Comparison of ENCODE assay signal across 8 mouse cellular contexts in genomic region chr10:80324120-80325037, GRCm38 (mm10). TPM values are rescaled to one million over a fixed set of nuclear protein-coding genes. Genes with fewer than 3 reads are reported as not detected.
A peak's percentile ranks its signal among the peaks of the same experiment; 100 is the strongest.
DNase-seq lines count a peak whose midpoint lies in the region; ATAC-seq and TF ChIP-seq lines count a peak whose summit lies in the region.

No protein-coding gene starts in this region.

- TF ChIP-seq CTCF in cerebellum, adult 2 months (IDR thresholded peaks at IDR 0.05; ENCODE audit: borderline replicate concordance, insufficient read depth, low read depth, low read length) = no peak

- peak overlapping the region; percentile 97 for H3K4me2 ChIP-seq in limb, embryonic 13.5 days (replicated peaks)
- H3K4me2 ChIP-seq in stomach, embryonic 16.5 days (ENCODE audit: low read depth, low read length) = peak overlapping the region; percentile 96

- H3K4me1 ChIP-seq in cerebellum, adult 2 months (ENCODE audit: control insufficient read depth, insufficient read depth, low read length) = peaks cover 8% of the 10 kb centered on the region
- peaks cover 75% of the 10 kb centered on the region for H3K4me1 ChIP-seq in megakaryocyte, embryonic 14.5 days
- peaks cover 34% of the 10 kb centered on the region for H3K4me1 ChIP-seq in limb, embryonic 13.5 days
- H3K4me1 ChIP-seq in stomach, embryonic 16.5 days (ENCODE audit: control insufficient read depth, insufficient read depth, low read length) = peaks cover 14% of the 10 kb centered on the region; the same call in 1 of the 2 replicates

- no peak for DNase-seq in cerebellum, adult 2 months
- DNase-seq in cerebellum, adult 18-20 months = no peak
- no peak for DNase-seq in thymus, postnatal 4 days

- peaks cover 2% of the 10 kb centered on the region for H3K36me3 ChIP-seq in megakaryocyte, embryonic 14.5 days (replicated peaks; ENCODE audit: low read length)
- no peaks in the 10 kb centered on the region for H3K36me3 ChIP-seq in limb, embryonic 13.5 days
- H3K36me3 ChIP-seq in stomach, embryonic 16.5 days (ENCODE audit: control insufficient read depth, insufficient read depth, low read length) = no peaks in the 10 kb centered on the region

- H3K27ac ChIP-seq in cerebellum, adult 2 months (ENCODE audit: insufficient read depth, low read length) = no peak overlapping the region
- H3K27ac ChIP-seq in limb, embryonic 13.5 days = no peak overlapping the region
- no peak overlapping the region for H3K27ac ChIP-seq in stomach, embryonic 16.5 days (ENCODE audit: low read length)

- no peaks in the 10 kb centered on the region for H3K27me3 ChIP-seq in cerebellum, adult 2 months (ENCODE audit: control insufficient read depth, insufficient read depth, low read length)
- peaks cover 2% of the 10 kb centered on the region for H3K27me3 ChIP-seq in megakaryocyte, embryonic 14.5 days (replicated peaks)
- peaks cover 11% of the 10 kb centered on the region for H3K27me3 ChIP-seq in limb, embryonic 13.5 days
- no peaks in the 10 kb centered on the region; the same call in 1 of the 2 replicates for H3K27me3 ChIP-seq in stomach, embryonic 16.5 days (ENCODE audit: control insufficient read depth, insufficient read depth, low read length)

- WGBS in cerebellum, adult 2 months = 67% methylated on average over 17 of the region's 17 CpGs
- 79% methylated on average over 17 of the region's 17 CpGs for WGBS in limb, embryonic 13.5 days
- 78% methylated on average over 17 of the region's 17 CpGs for WGBS in stomach, embryonic 16.5 days

- H3K9me3 ChIP-seq in megakaryocyte, embryonic 14.5 days = no peaks in the 10 kb centered on the region
- H3K9me3 ChIP-seq in limb, embryonic 13.5 days = no peaks in the 10 kb centered on the region
- no peaks in the 10 kb centered on the region for H3K9me3 ChIP-seq in stomach, embryonic 16.5 days (replicated peaks; ENCODE audit: control insufficient read depth, low read length)

- no peak overlapping the region for H3K9ac ChIP-seq in limb, embryonic 13.5 days
- 0 out of 2 replicates have a peak overlapping the region, but pooled peaks have one; percentile 75 for H3K9ac ChIP-seq in stomach, embryonic 16.5 days (ENCODE audit: low read length)

- TF ChIP-seq POLR2A in cerebellum, adult 2 months (IDR thresholded peaks at IDR 0.05; ENCODE audit: borderline replicate concordance, insufficient read depth, low read length) = no peak

- ATAC-seq in megakaryocyte, adult 5-6 weeks (ENCODE audit: poor library complexity, severe bottlenecking) = no peak
- ATAC-seq in limb, embryonic 13.5 days (ENCODE audit: low FRiP score, low read depth) = no peak
- no peak for ATAC-seq in stomach, embryonic 16.5 days (ENCODE audit: insufficient read depth, low FRiP score)
- ATAC-seq in inflammation-experienced regulatory T-cells, adult 6 months = no peak

- peak overlapping the region; percentile 74 for H3K4me3 ChIP-seq in cerebellum, adult 2 months (replicated peaks; ENCODE audit: insufficient read depth, low read depth, low read length)
- peak overlapping the region; percentile 100 for H3K4me3 ChIP-seq in megakaryocyte, embryonic 14.5 days (replicated peaks)
- no peak overlapping the region; the same call in 1 of the 2 replicates for H3K4me3 ChIP-seq in limb, embryonic 13.5 days
- peak overlapping the region; percentile 66 for H3K4me3 ChIP-seq in stomach, embryonic 16.5 days (replicated peaks; ENCODE audit: low read length)

RNA-seq across cellular contexts. Expression of gene 2310011J03Rik, which starts 4.0 kb away (rescaled TPM):
- polyA plus RNA-seq in cerebellum, adult 2 months (2012; rRNA removed) = 49.7 and 51.1 TPM in 2 replicates
- 62.0 and 88.2 TPM in 2 replicates for polyA plus RNA-seq in megakaryocyte, embryonic 14.5 days (2012; ENCODE audit: insufficient read depth, low replicate concordance)
- 25.6 and 27.4 TPM in 2 replicates for total RNA-seq in megakaryocyte, adult 5-6 weeks (2015)
- 13.8 and 17.8 TPM in 2 replicates for total RNA-seq in megakaryocyte, adult 5-6 weeks (2017)
- polyA plus RNA-seq in limb, embryonic 13.5 days (2015; fragmentation: Nextera tagmentation; extraction: Ambion mirVana) = 50.7 and 51.2 TPM in 2 replicates
- polyA plus RNA-seq in stomach, embryonic 16.5 days (2015; fragmentation: Nextera tagmentation; extraction: Ambion mirVana) = 46.6 and 48.1 TPM in 2 replicates
- polyA plus RNA-seq in inflammation-experienced regulatory T-cells, adult 6 months (2017; shearing (Covaris generic)) = 10 to 100 TPM; 38.1 to 52.1 (median 41.8) TPM

RNA-seq across cellular contexts. Expression of gene Pcsk4, which starts 4.9 kb away (rescaled TPM):
- 13.7 and 14.1 TPM in 2 replicates for polyA plus RNA-seq in cerebellum, adult 2 months (2012; rRNA removed)
- 15.1 and 26.0 TPM in 2 replicates for polyA plus RNA-seq in megakaryocyte, embryonic 14.5 days (2012; ENCODE audit: insufficient read depth, low replicate concordance)
- 0.32 and 0.83 TPM in 2 replicates for total RNA-seq in megakaryocyte, adult 5-6 weeks (2015)
- total RNA-seq in megakaryocyte, adult 5-6 weeks (2017) = not detected in 2 replicates
- polyA plus RNA-seq in limb, embryonic 13.5 days (2015; fragmentation: Nextera tagmentation; extraction: Ambion mirVana) = 4.8 and 6.5 TPM in 2 replicates
- 3.7 and 4.4 TPM in 2 replicates for polyA plus RNA-seq in stomach, embryonic 16.5 days (2015; fragmentation: Nextera tagmentation; extraction: Ambion mirVana)
- polyA plus RNA-seq in inflammation-experienced regulatory T-cells, adult 6 months (2017; shearing (Covaris generic)) = 10 to 100 TPM in 1 of 3 experiments, 1 to 10 TPM in 2; 2.2 to 10.8 (median 9.5) TPM

RNA-seq across cellular contexts. Expression of gene Reep6, which starts 5.4 kb away (rescaled TPM):
- polyA plus RNA-seq in cerebellum, adult 2 months (2012; rRNA removed) = 9.0 and 10.3 TPM in 2 replicates
- polyA plus RNA-seq in megakaryocyte, embryonic 14.5 days (2012; ENCODE audit: insufficient read depth, low replicate concordance) = 19.0 and 21.1 TPM in 2 replicates
- 0.16 and 0.96 TPM in 2 replicates for total RNA-seq in megakaryocyte, adult 5-6 weeks (2015)
- total RNA-seq in megakaryocyte, adult 5-6 weeks (2017) = 0.37 TPM in 1 of 2 replicates, not detected in the other
- 6.1 and 6.3 TPM in 2 replicates for polyA plus RNA-seq in limb, embryonic 13.5 days (2015; fragmentation: Nextera tagmentation; extraction: Ambion mirVana)
- polyA plus RNA-seq in stomach, embryonic 16.5 days (2015; fragmentation: Nextera tagmentation; extraction: Ambion mirVana) = 45.2 and 51.1 TPM in 2 replicates
- polyA plus RNA-seq in inflammation-experienced regulatory T-cells, adult 6 months (2017; shearing (Covaris generic)) = not detected

RNA-seq across cellular contexts. Expression of gene Adamtsl5, which starts 23.8 kb away (rescaled TPM):
- 7.9 and 10.8 TPM in 2 replicates for polyA plus RNA-seq in cerebellum, adult 2 months (2012; rRNA removed)
- 27.2 and 34.8 TPM in 2 replicates for polyA plus RNA-seq in megakaryocyte, embryonic 14.5 days (2012; ENCODE audit: insufficient read depth, low replicate concordance)
- total RNA-seq in megakaryocyte, adult 5-6 weeks (2015) = 0.07 TPM in 1 of 2 replicates, not detected in the other
- total RNA-seq in megakaryocyte, adult 5-6 weeks (2017) = not detected in 2 replicates
- polyA plus RNA-seq in limb, embryonic 13.5 days (2015; fragmentation: Nextera tagmentation; extraction: Ambion mirVana) = 2.0 and 2.4 TPM in 2 replicates
- 22.0 and 24.0 TPM in 2 replicates for polyA plus RNA-seq in stomach, embryonic 16.5 days (2015; fragmentation: Nextera tagmentation; extraction: Ambion mirVana)
- polyA plus RNA-seq in inflammation-experienced regulatory T-cells, adult 6 months (2017; shearing (Covaris generic)) = not detected

RNA-seq across cellular contexts. Expression of gene Apc2, which starts 28.6 kb away (rescaled TPM):
- 67.1 and 69.1 TPM in 2 replicates for polyA plus RNA-seq in cerebellum, adult 2 months (2012; rRNA removed)
- polyA plus RNA-seq in megakaryocyte, embryonic 14.5 days (2012; ENCODE audit: insufficient read depth, low replicate concordance) = 0.92 and 4.5 TPM in 2 replicates
- not detected in 2 replicates for total RNA-seq in megakaryocyte, adult 5-6 weeks (2015)
- total RNA-seq in megakaryocyte, adult 5-6 weeks (2017) = not detected in 2 replicates
- 3.3 and 3.8 TPM in 2 replicates for polyA plus RNA-seq in limb, embryonic 13.5 days (2015; fragmentation: Nextera tagmentation; extraction: Ambion mirVana)
- 3.3 and 4.3 TPM in 2 replicates for polyA plus RNA-seq in stomach, embryonic 16.5 days (2015; fragmentation: Nextera tagmentation; extraction: Ambion mirVana)
- under 1 TPM; 0.04 to 0.35 (median 0.05) TPM for polyA plus RNA-seq in inflammation-experienced regulatory T-cells, adult 6 months (2017; shearing (Covaris generic))
